Mouse (Mus musculus) G1E (cell line): ENCODE measurements around the gene Ephx4. TPM values are rescaled to one million over a fixed set of nuclear protein-coding genes. Genes with fewer than 3 reads are reported as not detected.
A peak's percentile ranks its signal among the peaks of the same experiment; 100 is the strongest.

Experiments
- ATAC-seq: 2 replicates; pipeline ENCODE4 v1.8.0; 2016; ENCODE audit warnings: mild to moderate bottlenecking; ENCODE audit not compliant: insufficient number of reproducible peaks, poor library complexity, low FRiP score, severe bottlenecking; ENCODE audit errors: extremely low read depth
- DNase-seq: peaks from one replicate; pipeline ENCODE4 v3.0.0; 2012; ENCODE audit warnings: low spot score
- H3K27me3 ChIP-seq: 2 replicates; pipeline ENCODE4 v1.6.1; 2012; ENCODE audit warnings: mild to moderate bottlenecking, low read length, inconsistent platforms; ENCODE audit not compliant: insufficient read depth
- H3K36me3 ChIP-seq: replicated peaks from 2 replicates; pipeline ENCODE3; 2012; ENCODE audit warnings: mild to moderate bottlenecking, inconsistent platforms
- H3K4me1 ChIP-seq: 2 replicates; pipeline ENCODE4 v1.6.1; 2012; ENCODE audit warnings: low read depth, low read length, inconsistent platforms, mixed read lengths; ENCODE audit not compliant: insufficient read depth
- H3K4me3 ChIP-seq: 2 replicates; pipeline ENCODE4 v1.5.1; 2012; ENCODE audit warnings: low read depth, mild to moderate bottlenecking, inconsistent platforms, low read length, moderate library complexity, mixed read lengths
- H3K9me3 ChIP-seq: replicated peaks from 2 replicates; pipeline ENCODE4 v1.6.1; 2012; ENCODE audit warnings: inconsistent platforms
- CTCF ChIP-seq: IDR thresholded peaks from 2 replicates; pipeline ENCODE4 v1.5.1; 2012; ENCODE audit warnings: low read depth, low read length, inconsistent platforms, mixed read lengths
- GATA1 ChIP-seq: IDR thresholded peaks from 2 replicates; pipeline ENCODE4 v1.6.1; 2012; ENCODE audit warnings: borderline replicate concordance, low read length, inconsistent platforms, mixed read lengths
- GATA2 ChIP-seq: IDR thresholded peaks from 2 replicates; pipeline ENCODE4 v1.6.1; 2012; ENCODE audit warnings: low read depth, low read length, inconsistent platforms, borderline replicate concordance
- POLR2AphosphoS5 ChIP-seq: IDR thresholded peaks from 2 replicates; pipeline ENCODE4 v1.6.1; 2012; ENCODE audit warnings: low read depth, low read length, inconsistent platforms; ENCODE audit not compliant: insufficient replicate concordance
- TAL1 ChIP-seq: conservative IDR thresholded peaks from 2 replicates; pipeline ENCODE4 v1.6.1; 2012; ENCODE audit warnings: low read depth, low read length, inconsistent platforms, mixed read lengths
- polyA plus RNA-seq: library from polyadenylated mRNA; stranded (reverse); fragments of >175 nt; gene quantifications from 2 replicates; pipeline ENCODE4 v1.2.3, GENCODE M21; 2012
- total RNA-seq, 2 experiments: library from RNA; stranded (forward) in 1 of 2; stranded (reverse) in 1 of 2; fragments of 200-1000 nt in 1 of 2; fragments of >200 nt in 1 of 2; fragmentation: Nextera tagmentation in 1 of 2; gene quantifications; 2 replicates each; pipeline ENCODE4 v1.2.3; 2014 to 2017

Ephx4 gene
- total and polyA plus RNA-seq, 3 experiments, result not detected

DNA sequence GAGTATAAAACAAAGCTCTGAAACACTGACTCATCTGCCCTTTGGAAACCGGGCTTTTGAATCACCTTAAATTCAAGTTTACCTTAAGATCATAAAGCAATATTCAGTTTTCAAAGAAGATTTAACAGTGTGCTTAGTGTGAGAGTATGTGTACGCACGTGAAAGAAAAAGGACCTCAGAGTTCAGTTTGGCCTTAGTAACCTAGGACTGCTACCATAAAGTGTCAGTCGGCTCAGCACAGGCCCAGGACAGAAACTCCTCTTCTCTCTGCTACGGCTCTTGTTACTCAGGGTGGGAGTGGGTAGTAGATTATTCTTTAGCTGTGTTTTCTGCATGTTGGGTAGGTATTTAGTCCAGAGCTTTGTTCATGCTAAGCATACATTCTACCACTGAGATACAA lies 47.1 kb downstream of the Ephx4 start:
- ATAC-seq (no peak), DNase-seq (no peak)
- Histone ChIP-seq H3K4me3 (no peak overlapping the region), H3K4me1 (0 out of 2 replicates have a peak, but pooled peaks cover 4% of the 10 kb centered on the region), H3K9me3 (no peaks in the 10 kb centered on the region), H3K36me3 (peaks cover 34% of the 10 kb centered on the region), H3K27me3 (no peaks in the 10 kb centered on the region)
- no peak for TF ChIP-seq GATA2
- TF ChIP-seq POLR2AphosphoS5, result no peak
- no peak for TF ChIP-seq CTCF
- no peak for TF ChIP-seq TAL1
- TF ChIP-seq GATA1, result no peak

DNA sequence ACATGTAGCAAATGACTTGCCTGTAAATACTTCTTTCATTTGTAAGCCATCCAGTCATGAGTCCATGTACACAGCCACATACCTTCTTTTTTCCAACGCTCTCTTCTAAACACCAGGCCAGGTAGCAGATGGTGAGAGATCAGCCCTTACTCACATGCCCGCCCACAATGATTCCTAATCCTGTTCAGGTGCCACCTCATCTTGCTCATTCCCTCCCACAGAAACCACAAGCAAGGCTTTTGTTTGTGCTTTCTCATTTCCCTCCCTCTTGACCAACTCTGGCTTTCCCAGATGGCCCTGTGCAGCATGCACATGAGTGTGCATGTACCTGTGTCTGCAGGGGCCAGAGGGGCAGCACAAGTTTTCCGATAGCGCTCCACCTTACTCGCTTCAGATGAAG lies 47.8 kb downstream of the Ephx4 start:
- TF ChIP-seq TAL1, result no peak
- no peak for TF ChIP-seq CTCF
- TF ChIP-seq GATA1, result no peak
- TF ChIP-seq POLR2AphosphoS5, result no peak
- no peak for TF ChIP-seq GATA2
- Histone ChIP-seq H3K4me1 (0 out of 2 replicates have a peak, but pooled peaks cover 4% of the 10 kb centered on the region), H3K36me3 (peaks cover 34% of the 10 kb centered on the region), H3K9me3 (no peaks in the 10 kb centered on the region), H3K27me3 (no peaks in the 10 kb centered on the region), H3K4me3 (no peak overlapping the region)
- ATAC-seq, result no peak
- DNase-seq, result no peak

DNA sequence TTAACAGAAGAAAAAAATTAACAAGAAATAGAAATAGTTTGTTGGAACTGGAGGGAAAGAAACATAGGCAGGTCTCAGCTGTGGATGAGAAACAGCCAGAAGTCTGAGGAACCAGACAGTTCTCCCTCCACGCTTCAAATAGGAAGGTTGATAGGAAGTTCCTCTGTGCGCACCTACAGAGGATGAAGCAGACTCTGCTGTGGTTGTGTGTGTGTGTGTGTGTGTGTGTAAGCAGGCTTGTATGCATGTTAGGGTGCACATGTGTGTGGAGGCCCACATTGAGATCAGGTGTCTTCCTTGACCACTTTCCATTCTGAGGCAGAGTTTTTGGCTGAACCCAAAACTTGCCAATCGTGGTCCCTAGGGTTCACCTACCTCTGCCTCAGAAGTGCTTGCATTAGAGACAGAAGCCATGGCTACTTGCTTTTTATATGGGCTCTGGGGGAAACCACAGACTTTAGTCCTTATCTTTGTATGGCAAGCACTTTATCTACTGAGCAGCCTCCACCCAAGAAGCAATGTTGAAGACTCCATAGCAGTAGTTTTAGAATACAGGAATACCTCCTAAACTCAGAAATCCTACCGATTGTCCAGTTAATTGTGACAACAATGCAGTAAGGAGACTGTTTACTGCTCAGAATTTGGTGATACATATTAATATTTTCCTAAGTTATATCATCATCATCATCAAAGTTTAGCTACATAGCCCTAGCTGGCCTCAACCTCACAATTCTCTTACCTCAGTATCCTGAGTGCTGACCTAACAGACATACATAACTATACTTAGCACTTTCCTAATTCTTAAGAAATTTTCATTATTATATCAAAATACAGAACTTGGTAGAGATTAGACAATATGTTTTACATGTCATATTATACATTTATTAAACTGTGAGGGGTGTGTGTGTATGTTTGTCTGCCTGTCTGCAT lies 59.9 kb downstream of the Ephx4 start:
- H3K36me3 ChIP-seq, result peaks cover 21% of the 10 kb centered on the region
- ATAC-seq (peak; percentile 84), DNase-seq (peak; percentile 32)
- no peak overlapping the region for H3K4me3 ChIP-seq
- H3K9me3 ChIP-seq, result no peaks in the 10 kb centered on the region
- H3K4me1 ChIP-seq, result peaks cover 23% of the 10 kb centered on the region
- H3K27me3 ChIP-seq, result no peaks in the 10 kb centered on the region
- TF ChIP-seq CTCF (no peak), TAL1 (peak; percentile 39; the same call in 1 of the 2 replicates), GATA1 (no peak), GATA2 (no peak), POLR2AphosphoS5 (no peak)

DNA sequence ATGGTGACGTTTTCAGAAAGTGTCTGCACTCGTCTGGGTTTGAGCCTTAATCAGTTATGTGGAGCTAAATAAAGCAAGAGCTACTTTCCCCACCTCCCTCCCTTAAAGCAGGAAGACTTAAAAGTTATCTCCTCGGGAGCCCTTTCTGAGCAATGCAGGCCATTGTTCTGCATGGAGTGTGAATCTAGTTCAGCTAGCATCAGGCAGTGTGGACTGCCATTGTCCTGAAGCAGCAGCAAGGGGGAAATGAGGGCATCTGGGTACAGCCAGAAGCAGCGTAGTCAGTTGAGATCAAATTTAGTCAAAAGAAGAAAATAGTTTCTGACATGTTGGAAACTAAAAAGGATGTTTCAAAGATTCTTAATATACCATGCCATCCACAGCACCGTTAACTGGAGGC lies 64.0 kb downstream of the Ephx4 start:
- DNase-seq (no peak), ATAC-seq (no peak)
- Histone ChIP-seq H3K9me3 (no peaks in the 10 kb centered on the region), H3K27me3 (no peaks in the 10 kb centered on the region), H3K36me3 (peaks cover 8% of the 10 kb centered on the region), H3K4me1 (peaks cover 35% of the 10 kb centered on the region), H3K4me3 (no peak overlapping the region)
- TF ChIP-seq CTCF, result no peak
- no peak for TF ChIP-seq TAL1
- TF ChIP-seq POLR2AphosphoS5, result no peak
- no peak for TF ChIP-seq GATA1
- TF ChIP-seq GATA2, result no peak

DNA sequence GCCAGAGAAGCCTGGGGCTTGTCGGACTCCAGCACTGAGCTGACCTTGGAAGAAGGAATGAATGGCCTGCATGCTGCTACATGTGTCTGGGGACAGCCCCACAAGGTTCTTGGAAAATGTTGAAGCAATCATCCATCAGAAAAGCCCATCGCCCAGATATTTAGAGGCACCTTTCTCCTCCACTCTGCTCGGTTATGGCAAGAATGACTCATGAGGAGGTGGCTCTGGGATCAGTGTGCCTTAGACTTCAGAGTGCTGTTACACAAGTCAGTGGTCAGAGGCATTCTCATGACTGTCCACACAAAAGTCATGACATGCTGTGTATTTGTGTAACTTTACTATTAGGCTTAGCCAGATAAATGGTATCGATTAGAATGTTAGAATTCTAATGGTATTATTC lies 64.6 kb downstream of the Ephx4 start:
- no peak for ATAC-seq

DNA sequence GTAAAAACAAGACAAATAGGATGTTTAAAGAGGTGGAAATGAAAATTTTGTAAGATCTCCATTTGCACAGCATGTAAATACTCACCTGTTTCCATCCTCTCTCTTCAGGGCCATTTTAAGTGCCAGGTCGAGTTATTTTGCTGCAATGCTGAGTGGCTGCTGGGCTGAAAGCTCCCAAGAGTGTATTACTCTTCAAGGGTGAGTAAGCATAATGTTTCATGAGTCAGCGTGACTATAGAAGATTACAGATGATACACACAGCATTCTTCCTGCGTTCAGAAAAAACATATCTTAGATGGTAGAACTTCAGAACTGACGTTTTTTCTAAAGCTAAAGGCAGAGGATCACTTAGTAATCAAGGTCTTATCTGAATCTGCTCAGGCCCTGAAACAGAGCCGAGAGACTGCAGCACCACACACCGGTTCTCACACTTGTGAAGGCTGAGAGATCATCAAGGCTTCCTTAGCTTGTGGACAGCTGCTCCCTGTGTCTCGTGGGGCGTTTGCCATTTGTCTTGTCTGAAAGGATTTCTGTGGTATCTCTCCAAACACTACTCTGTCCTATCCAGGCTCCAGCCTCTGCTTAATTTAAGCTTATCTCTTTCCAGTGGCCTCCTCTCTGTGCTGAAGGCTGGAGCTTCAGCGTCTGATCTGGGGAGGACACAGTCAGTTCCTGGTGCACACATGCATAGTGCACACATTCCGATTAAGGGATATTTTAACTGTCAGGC lies 68.2 kb downstream of the Ephx4 start:
- H3K4me3 ChIP-seq, result no peak overlapping the region; the same call in 1 of the 2 replicates
- no peak for TF ChIP-seq GATA1
- no peak for TF ChIP-seq POLR2AphosphoS5
- TF ChIP-seq TAL1, result no peak
- no peak for TF ChIP-seq GATA2
- no peak for TF ChIP-seq CTCF
- peak; percentile 5 for DNase-seq

More for the DNA sequence above, 64.6 kb downstream of the Ephx4 start:
- TF ChIP-seq GATA1, result no peak
- TF ChIP-seq TAL1, result no peak
- no peak for TF ChIP-seq POLR2AphosphoS5
- TF ChIP-seq GATA2, result no peak
- TF ChIP-seq CTCF, result no peak
- H3K4me1 ChIP-seq, result peaks cover 31% of the 10 kb centered on the region
- H3K4me3 ChIP-seq, result no peak overlapping the region
- H3K27me3 ChIP-seq, result no peaks in the 10 kb centered on the region
- no peaks in the 10 kb centered on the region for H3K9me3 ChIP-seq
- no peak for DNase-seq
- peaks cover 7% of the 10 kb centered on the region for H3K36me3 ChIP-seq

More for the DNA sequence above, 68.2 kb downstream of the Ephx4 start:
- H3K9me3 ChIP-seq, result no peaks in the 10 kb centered on the region
- H3K36me3 ChIP-seq, result peaks cover 9% of the 10 kb centered on the region
- H3K27me3 ChIP-seq, result no peaks in the 10 kb centered on the region
- ATAC-seq, result peak; percentile 80
- peaks cover 22% of the 10 kb centered on the region for H3K4me1 ChIP-seq

Other genes starting within 250 kb of the Ephx4 start
- not detected in 2 replicates for gene Tgfbr3, start 113.1 kb upstream of the Ephx4 start, total RNA-seq (2014; fragmentation: Nextera tagmentation)
- gene Tgfbr3, start 113.1 kb upstream of the Ephx4 start, total RNA-seq (2017), result under 0.01 and 0.05 TPM in 2 replicates
- not detected in 2 replicates for gene Tgfbr3, start 113.1 kb upstream of the Ephx4 start, polyA plus RNA-seq
- gene Brdt, start 71.6 kb upstream of the Ephx4 start, total RNA-seq (2014; fragmentation: Nextera tagmentation), result 0.63 TPM in 1 of 2 replicates, not detected in the other
- gene Brdt, start 71.6 kb upstream of the Ephx4 start, total RNA-seq (2017), result 0.11 and 0.12 TPM in 2 replicates
- not detected in 2 replicates for gene Brdt, start 71.6 kb upstream of the Ephx4 start, polyA plus RNA-seq
- 0.34 TPM in 1 of 2 replicates, not detected in the other for gene Lpcat2b, start 28.8 kb downstream of the Ephx4 start, total RNA-seq (2014; fragmentation: Nextera tagmentation)
- gene Lpcat2b, start 28.8 kb downstream of the Ephx4 start, total RNA-seq (2017), result 0.11 TPM in 1 of 2 replicates, not detected in the other
- not detected in 2 replicates for gene Lpcat2b, start 28.8 kb downstream of the Ephx4 start, polyA plus RNA-seq
- 17.3 and 18.2 TPM in 2 replicates for gene Btbd8, start 35.3 kb downstream of the Ephx4 start, total RNA-seq (2014; fragmentation: Nextera tagmentation)
- 5.0 and 5.6 TPM in 2 replicates for gene Btbd8, start 35.3 kb downstream of the Ephx4 start, total RNA-seq (2017)
- gene Btbd8, start 35.3 kb downstream of the Ephx4 start, polyA plus RNA-seq, result 1.2 and 1.4 TPM in 2 replicates
- not detected in 2 replicates for gene Gm42669, start 104.9 kb downstream of the Ephx4 start, total RNA-seq (2014; fragmentation: Nextera tagmentation)
- gene Gm42669, start 104.9 kb downstream of the Ephx4 start, total RNA-seq (2017), result 0.12 and 0.16 TPM in 2 replicates
- 0.07 and 0.20 TPM in 2 replicates for gene Gm42669, start 104.9 kb downstream of the Ephx4 start, polyA plus RNA-seq
- not detected in 2 replicates for gene 1700028K03Rik, start 132.0 kb downstream of the Ephx4 start, total RNA-seq (2014; fragmentation: Nextera tagmentation)
- 0.06 and 0.16 TPM in 2 replicates for gene 1700028K03Rik, start 132.0 kb downstream of the Ephx4 start, total RNA-seq (2017)
- gene 1700028K03Rik, start 132.0 kb downstream of the Ephx4 start, polyA plus RNA-seq, result not detected in 2 replicates
- 29.0 and 42.8 TPM in 2 replicates for gene Rpap2, start 194.6 kb downstream of the Ephx4 start, total RNA-seq (2014; fragmentation: Nextera tagmentation)
- gene Rpap2, start 194.6 kb downstream of the Ephx4 start, total RNA-seq (2017), result 29.6 and 35.0 TPM in 2 replicates
- 1.3 and 4.5 TPM in 2 replicates for gene Rpap2, start 194.6 kb downstream of the Ephx4 start, polyA plus RNA-seq
- gene Glmn, start 195.2 kb downstream of the Ephx4 start, total RNA-seq (2014; fragmentation: Nextera tagmentation), result 25.3 and 29.9 TPM in 2 replicates
- 14.9 and 20.0 TPM in 2 replicates for gene Glmn, start 195.2 kb downstream of the Ephx4 start, total RNA-seq (2017)
- 0.50 and 0.87 TPM in 2 replicates for gene Glmn, start 195.2 kb downstream of the Ephx4 start, polyA plus RNA-seq